Mouse (Mus musculus) liver, embryonic 14.5 days (tissue): ENCODE data around the gene Hacd3.

Experiments used
- CTCF ChIP-seq: IDR thresholded peaks from 2 replicates; pipeline ENCODE4 v1.5.1; 2016; ENCODE audit warnings: antibody characterized with exemption, low read depth, control low read depth
- EP300 ChIP-seq: IDR thresholded peaks from 2 replicates; pipeline ENCODE4 v1.6.1; 2016; ENCODE audit warnings: antibody characterized with exemption, low read depth

GRCm38 (mm10) chr9:64987651-64988050 lies 33.8 kb downstream of the Hacd3 start:
- TF ChIP-seq CTCF = no peak
- no peak for TF ChIP-seq EP300
